Mouse (Mus musculus) retina, embryonic 14.5 days (tissue): ENCODE data around the gene Thap4.
A peak's percentile ranks its signal among the peaks of the same experiment; 100 is the strongest.
"Not testable (repeated sequence)": the region's sequence is repeated elsewhere in the genome, so short reads cannot be mapped to it uniquely, and the experiment has no call there.

ENCODE experiments used
- DNase-seq: peaks from one replicate; pipeline ENCODE4 v3.0.0-alpha.2; 2015; ENCODE audit warnings: low spot score

Thap4 gene

GRCm38 (mm10) chr1:93754573-93755290 lies at the start of gene Thap4:
TSS of gene Thap4 (minus strand) at chr1:93754864.
- DNase-seq, result peak; percentile 86

- DNase-seq, result peak; percentile 98
Observed at GRCm38 (mm10) chr1:93803556-93804507, 49.2 kb upstream of the Thap4 start, which contains the start of gene Ing5. TSS of gene Ing5 (plus strand) at chr1:93803965.

- DNase-seq, result no peak
Observed at GRCm38 (mm10) chr1:93802771-93803170, 48.1 kb upstream of the Thap4 start.

GRCm38 (mm10) chr1:93801741-93802238 lies 47.1 kb upstream of the Thap4 start, which contains the start of gene Dtymk:
TSS of gene Dtymk (minus strand) at chr1:93801934.
- peak; percentile 94 for DNase-seq

GRCm38 (mm10) chr1:93800670-93801503 lies 46.2 kb upstream of the Thap4 start:
- no peak for DNase-seq

- DNase-seq, result no peak
Observed at GRCm38 (mm10) chr1:93795886-93796285, 41.2 kb upstream of the Thap4 start.

- DNase-seq, result no peak
Observed at GRCm38 (mm10) chr1:93794526-93794925, 39.9 kb upstream of the Thap4 start.

GRCm38 (mm10) chr1:93786912-93787311 lies 32.2 kb upstream of the Thap4 start:
- DNase-seq, result no peak

- DNase-seq, result no peak
Observed at GRCm38 (mm10) chr1:93776686-93777085, 22.0 kb upstream of the Thap4 start.

- DNase-seq, result no peak
Observed at GRCm38 (mm10) chr1:93769901-93770300, 15.2 kb upstream of the Thap4 start.

GRCm38 (mm10) chr1:93767600-93767999 lies 12.9 kb upstream of the Thap4 start:
- DNase-seq, result no peak

- DNase-seq, result no peak
Observed at GRCm38 (mm10) chr1:93764871-93765591, 10.4 kb upstream of the Thap4 start.

- DNase-seq, result not testable (repeated sequence)
Observed at GRCm38 (mm10) chr1:93763531-93763930, 8.9 kb upstream of the Thap4 start.

- DNase-seq, result no peak
Observed at GRCm38 (mm10) chr1:93760076-93760475, 5.4 kb upstream of the Thap4 start.

- DNase-seq, result no peak
Observed at GRCm38 (mm10) chr1:93756154-93756553, 1.5 kb upstream of the Thap4 start.

- no peak for DNase-seq
Observed at GRCm38 (mm10) chr1:93755618-93756017, 954 bp upstream of the Thap4 start.

GRCm38 (mm10) chr1:93755291-93755610 lies 587 bp upstream of the Thap4 start:
- no peak for DNase-seq

GRCm38 (mm10) chr1:93753911-93754572 lies 622 bp downstream of the Thap4 start:
- peak; percentile 47 for DNase-seq

- no peak for DNase-seq
Observed at GRCm38 (mm10) chr1:93751290-93751689, 3.4 kb downstream of the Thap4 start, which contains the start of gene Atg4b. TSS of gene Atg4b (plus strand) at chr1:93751500.

GRCm38 (mm10) chr1:93748539-93748938 lies 6.1 kb downstream of the Thap4 start:
- no peak for DNase-seq

GRCm38 (mm10) chr1:93746179-93746578 lies 8.5 kb downstream of the Thap4 start:
- DNase-seq, result no peak
